Mouse (Mus musculus) ES-E14 (cell line): ENCODE results near the gene Rab13.

Experiments used
- CHD2 ChIP-seq: IDR thresholded peaks from 2 replicates; pipeline ENCODE4 v1.6.1; 2014; ENCODE audit warnings: mild to moderate bottlenecking, low read depth, low read length, inconsistent platforms
- HCFC1 ChIP-seq: IDR thresholded peaks from 2 replicates; pipeline ENCODE4 v1.6.1; 2012; ENCODE audit warnings: low read length, inconsistent platforms, borderline replicate concordance; ENCODE audit not compliant: insufficient read depth
- MAFK ChIP-seq: IDR thresholded peaks from 2 replicates; pipeline ENCODE4 v1.6.1; 2014; ENCODE audit warnings: mild to moderate bottlenecking, low read depth, low read length, inconsistent platforms; ENCODE audit not compliant: insufficient read depth
- ZNF384 ChIP-seq: IDR thresholded peaks from 2 replicates; pipeline ENCODE4 v1.6.1; 2012; ENCODE audit warnings: low read depth, low read length, inconsistent platforms

GRCm38 (mm10) chr3:90211475-90212398 lies 1.8 kb upstream of the Rab13 start:
- TF ChIP-seq MAFK (no peak), CHD2 (no peak), HCFC1 (no peak; the same call in 1 of the 2 replicates), ZNF384 (no peak)
